Mouse (Mus musculus) pancreas, adult 10 weeks (tissue): ENCODE measurements around the gene Asic5. TPM values are rescaled to one million over a fixed set of nuclear protein-coding genes. Genes with fewer than 3 reads are reported as not detected.

Experiments used
- polyA plus RNA-seq: library from polyadenylated mRNA; stranded (reverse); fragments of 350-450 nt; fragmentation: Illumina TruSeq; extraction: RNeasy Lipid Tissue Mini Kit (QIAGEN cat#74804); gene quantifications from one replicate; pipeline ENCODE4 v1.2.3, GENCODE M21; 2015; ENCODE audit warnings: low read depth, low replicate concordance; ENCODE audit not compliant: insufficient read depth

Gene Asic5
- polyA plus RNA-seq: not detected

GRCm38 (mm10) chr3:81981990-81982389, at the start of gene Asic5:
TSS of gene Asic5 (plus strand) at chr3:81982290.

GRCm38 (mm10) chr3:81976102-81976501, 6.0 kb upstream of the Asic5 start, which contains the start of gene Tdo2:
TSS of gene Tdo2 (minus strand) at chr3:81976202.

Other genes with a start within 250 kb of the Asic5 start
- 9.4 TPM for gene Ctso, start 49.7 kb upstream of the Asic5 start, polyA plus RNA-seq
- gene Tdo2, start 6.1 kb upstream of the Asic5 start, polyA plus RNA-seq: not detected
- gene Gucy1b1, start 92.4 kb downstream of the Asic5 start, polyA plus RNA-seq: 2.9 TPM
- gene Gucy1a1, start 163.5 kb downstream of the Asic5 start, polyA plus RNA-seq: 5.7 TPM